Mouse (Mus musculus) heart, postnatal 4 days (tissue): Measurements from ENCODE around the gene Ermp1. TPM values are rescaled to one million over a fixed set of nuclear protein-coding genes. Genes with fewer than 3 reads are reported as not detected.
"Not testable (repeated sequence)": the region's sequence is repeated elsewhere in the genome, so short reads cannot be mapped to it uniquely, and the experiment has no call there.

Experiments
- DNase-seq: peaks from one replicate; pipeline ENCODE4 v3.0.0; 2021
- total RNA-seq, 2 experiments: library from RNA; stranded (reverse); gene quantifications; 2 replicates each; pipeline ENCODE4 v1.2.3; 2021

Gene Ermp1
- total RNA-seq, 2 experiments from 2014 or later: 11.4 TPM

- DNase-seq: no peak
Measured at GRCm38 (mm10) chr19:29596985-29597384, 51.2 kb downstream of the Ermp1 start.

GRCm38 (mm10) chr19:29596276-29596675, 51.9 kb downstream of the Ermp1 start:
- no peak for DNase-seq

- not testable (repeated sequence) for DNase-seq
Measured at GRCm38 (mm10) chr19:29593783-29594182, 54.4 kb downstream of the Ermp1 start.

- DNase-seq: no peak
Measured at GRCm38 (mm10) chr19:29583734-29584133, 64.5 kb downstream of the Ermp1 start.

GRCm38 (mm10) chr19:29582439-29582838, 65.8 kb downstream of the Ermp1 start:
- no peak for DNase-seq

- DNase-seq: no peak
Measured at GRCm38 (mm10) chr19:29566512-29566911, 81.7 kb downstream of the Ermp1 start.

GRCm38 (mm10) chr19:29563258-29563779, 84.9 kb downstream of the Ermp1 start:
- peak; percentile 71 for DNase-seq

- DNase-seq: no peak
Measured at GRCm38 (mm10) chr19:29562603-29563002, 85.6 kb downstream of the Ermp1 start.

- no peak for DNase-seq
Measured at GRCm38 (mm10) chr19:29562166-29562565, 86.0 kb downstream of the Ermp1 start.

Other genes starting within 250 kb of the Ermp1 start
- not detected for gene Pdcd1lg2, start 237.5 kb downstream of the Ermp1 start, total RNA-seq
- 10 to 100 TPM; 25.5 to 28.0 TPM for gene Ric1, start 126.1 kb downstream of the Ermp1 start, total RNA-seq
- gene Mlana, start 49.4 kb upstream of the Ermp1 start, total RNA-seq: 1 to 10 TPM; 3.9 to 5.1 TPM
- 10 to 100 TPM; 14.4 to 15.8 TPM for gene 9930021J03Rik, start 157.6 kb upstream of the Ermp1 start, total RNA-seq
- 10 to 100 TPM; 14.1 to 14.3 TPM for gene Ranbp6, start 164.6 kb upstream of the Ermp1 start, total RNA-seq